Mouse (Mus musculus) C2C12 (cell line): ENCODE measurements around the gene Prdm9. TPM values are rescaled to one million over a fixed set of nuclear protein-coding genes. Genes with fewer than 3 reads are reported as not detected.

ENCODE experiments used
- H3K27me3 ChIP-seq: one replicate; pipeline ENCODE4 v1.6.1; 2011; ENCODE audit not compliant: control insufficient read depth, insufficient read depth, insufficient read length
- H3K36me3 ChIP-seq: one replicate; pipeline ENCODE4 v1.6.1; 2011; ENCODE audit not compliant: control insufficient read depth, insufficient read depth
- H3K4me3 ChIP-seq: one replicate; pipeline ENCODE4 v1.5.1; 2011; ENCODE audit warnings: mild to moderate bottlenecking, control low read depth; ENCODE audit not compliant: poor library complexity, insufficient read depth, severe bottlenecking
- H3K79me2 ChIP-seq: one replicate; pipeline ENCODE4 v1.6.1; 2011; ENCODE audit not compliant: control insufficient read depth, insufficient read depth
- H3K79me3 ChIP-seq: one replicate; pipeline ENCODE4 v1.6.1; 2011; ENCODE audit warnings: low read depth, control low read depth
- H3ac ChIP-seq: one replicate; pipeline ENCODE3; 2011; ENCODE audit warnings: low read depth; ENCODE audit not compliant: control insufficient read depth, insufficient read length
- CEBPB ChIP-seq: IDR thresholded peaks from one replicate; pipeline ENCODE4 v1.6.1; 2011; ENCODE audit warnings: low read depth, mild to moderate bottlenecking, control low read depth, moderate library complexity
- CTCF ChIP-seq: IDR thresholded peaks from one replicate; pipeline ENCODE4 v1.5.1; 2011; ENCODE audit not compliant: control insufficient read depth, insufficient read depth, insufficient read length
- FOSL1 ChIP-seq: IDR thresholded peaks from one replicate; pipeline ENCODE4 v1.8.0; 2011; ENCODE audit warnings: mild to moderate bottlenecking, low read length; ENCODE audit not compliant: poor library complexity, insufficient read depth, severe bottlenecking
- MAX ChIP-seq: IDR thresholded peaks from one replicate; pipeline ENCODE4 v1.6.1; 2011; ENCODE audit warnings: mild to moderate bottlenecking, control low read depth
- MYOD1 ChIP-seq: IDR thresholded peaks from one replicate; pipeline ENCODE4 v1.6.1; 2011; ENCODE audit warnings: low read depth; ENCODE audit not compliant: control insufficient read depth, insufficient read length
- MYOG ChIP-seq: IDR thresholded peaks from one replicate; pipeline ENCODE4 v1.6.1; 2011; ENCODE audit not compliant: control insufficient read depth, insufficient read length; ENCODE audit errors: extremely low read depth
- USF1 ChIP-seq: IDR thresholded peaks from one replicate; pipeline ENCODE4 v1.6.1; 2011; ENCODE audit warnings: low read depth, mild to moderate bottlenecking, control low read depth, moderate library complexity
- polyA plus RNA-seq: library from polyadenylated mRNA; unstranded; fragments of >200 nt; fragmentation: generic; extraction: Trizol; gene quantifications from one replicate; pipeline ENCODE4 v1.2.1, GENCODE M21; 2012; ENCODE audit warnings: missing spikeins

The Prdm9 gene
- polyA plus RNA-seq, 1 experiment = 0.43 TPM

DNA sequence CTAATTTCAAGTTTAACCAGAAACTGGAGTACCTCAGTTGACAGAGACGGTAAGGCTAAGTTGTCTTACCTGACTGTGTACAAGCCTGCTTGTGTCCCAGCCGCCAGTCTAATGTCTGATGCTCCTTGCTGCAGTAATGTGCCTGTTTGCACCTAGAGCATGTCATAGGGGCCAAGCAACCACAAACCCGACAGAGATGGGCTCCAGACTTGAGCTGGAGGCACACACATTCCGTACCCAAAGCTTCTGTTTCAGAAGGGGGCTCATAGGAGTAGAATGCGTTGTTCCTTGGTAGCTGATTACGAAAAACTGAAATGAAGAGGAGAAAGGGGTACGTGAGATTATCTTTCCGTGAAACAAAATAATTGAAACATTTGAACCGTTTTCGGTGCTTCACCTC is 37.9 kb downstream of the Prdm9 start:
- TF ChIP-seq USF1 (no peak), CEBPB (no peak), MYOD1 (no peak), FOSL1 (no peak), MYOG (no peak), MAX (no peak), CTCF (no peak)
- Histone ChIP-seq H3K79me3 (peaks cover 12% of the 10 kb centered on the region), H3K27me3 (no peaks in the 10 kb centered on the region)

DNA sequence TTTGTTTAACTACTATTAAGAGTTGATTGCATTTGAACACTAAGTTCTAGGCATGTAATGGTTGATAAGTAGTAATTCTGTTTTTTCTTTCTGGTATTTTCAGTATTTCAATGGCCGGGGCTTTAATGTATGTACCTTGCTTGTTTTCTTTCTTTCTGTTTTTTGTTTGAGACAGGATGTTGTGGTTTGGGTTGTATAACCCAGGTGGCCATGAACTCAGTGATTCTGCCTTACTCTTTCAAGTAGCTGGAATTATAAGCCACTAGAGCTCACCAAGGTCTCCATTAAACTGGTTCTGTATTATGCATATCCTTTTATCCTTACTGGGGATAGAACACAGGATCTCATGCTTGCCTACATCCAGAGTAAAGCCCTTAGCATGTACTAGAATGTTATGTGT is 45.4 kb downstream of the Prdm9 start:
- H3K27me3 ChIP-seq = no peaks in the 10 kb centered on the region
- peaks cover 5% of the 10 kb centered on the region for H3K79me2 ChIP-seq
- H3K36me3 ChIP-seq = peaks cover 92% of the 10 kb centered on the region
- no peak overlapping the region for H3K4me3 ChIP-seq
- no peak overlapping the region for H3ac ChIP-seq
- TF ChIP-seq MYOG = no peak
- no peak for TF ChIP-seq CTCF
- TF ChIP-seq MAX = no peak
- no peak for TF ChIP-seq USF1
- TF ChIP-seq MYOD1 = no peak
- TF ChIP-seq FOSL1 = no peak
- TF ChIP-seq CEBPB = no peak
- no peaks in the 10 kb centered on the region for H3K79me3 ChIP-seq

More for the DNA sequence above, 37.9 kb downstream of the Prdm9 start:
- Histone ChIP-seq H3K36me3 (peaks cover 44% of the 10 kb centered on the region), H3K4me3 (peak overlapping the region; percentile 63), H3ac (peak overlapping the region; percentile 64), H3K79me2 (peaks cover 32% of the 10 kb centered on the region)

DNA sequence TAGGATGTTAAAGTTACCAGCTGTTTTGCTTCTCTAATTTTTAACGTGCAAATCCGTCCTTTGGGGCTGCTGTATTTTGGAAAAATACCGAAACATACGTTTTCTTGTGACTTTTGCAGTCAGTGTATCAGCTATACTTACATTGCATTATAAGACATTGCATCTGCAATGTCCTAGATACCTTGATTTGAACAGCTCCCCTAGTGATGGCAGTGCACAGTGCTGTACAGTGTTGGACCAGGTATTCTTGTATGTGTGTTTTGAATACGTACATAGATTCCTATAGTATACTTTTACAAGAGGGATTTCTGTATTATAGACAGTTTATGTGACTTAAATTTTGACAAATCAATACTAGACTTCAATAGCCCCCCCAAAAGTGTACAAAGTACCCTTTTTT is 46.0 kb downstream of the Prdm9 start:
- Histone ChIP-seq H3K79me3 (no peaks in the 10 kb centered on the region), H3K4me3 (no peak overlapping the region), H3K79me2 (peaks cover 10% of the 10 kb centered on the region), H3K27me3 (no peaks in the 10 kb centered on the region), H3K36me3 (peaks cover 93% of the 10 kb centered on the region), H3ac (no peak overlapping the region)
- TF ChIP-seq USF1 (no peak), MAX (no peak), MYOD1 (no peak), FOSL1 (no peak), CEBPB (no peak), MYOG (no peak), CTCF (no peak)

DNA sequence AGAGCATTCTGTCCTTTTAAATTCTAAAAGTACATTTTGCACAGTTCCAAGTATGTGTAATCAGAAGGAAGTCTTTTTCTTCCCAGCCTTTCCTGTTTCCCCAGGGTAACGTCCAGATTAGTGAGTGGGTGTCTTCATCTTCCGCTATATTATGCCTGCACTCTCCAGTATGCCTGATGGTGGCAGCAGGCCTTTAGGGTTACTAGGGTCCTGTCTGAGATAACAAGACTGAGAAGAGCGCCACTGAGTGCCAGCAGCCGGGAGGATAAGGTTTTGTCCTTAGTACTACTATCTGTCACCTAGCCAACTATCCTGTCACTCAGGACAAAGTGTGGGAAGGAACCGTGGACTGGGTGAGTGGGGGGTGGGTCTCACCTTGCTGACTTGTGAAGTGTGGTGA is 46.4 kb downstream of the Prdm9 start:
- H3K79me2 ChIP-seq = peaks cover 15% of the 10 kb centered on the region
- no peak overlapping the region for H3ac ChIP-seq
- peaks cover 93% of the 10 kb centered on the region for H3K36me3 ChIP-seq
- H3K27me3 ChIP-seq = no peaks in the 10 kb centered on the region
- TF ChIP-seq CTCF (no peak), USF1 (no peak), MYOG (no peak), FOSL1 (no peak), CEBPB (no peak), MYOD1 (no peak), MAX (no peak)
- H3K79me3 ChIP-seq = peaks cover under 1% of the 10 kb centered on the region
- no peak overlapping the region for H3K4me3 ChIP-seq

DNA sequence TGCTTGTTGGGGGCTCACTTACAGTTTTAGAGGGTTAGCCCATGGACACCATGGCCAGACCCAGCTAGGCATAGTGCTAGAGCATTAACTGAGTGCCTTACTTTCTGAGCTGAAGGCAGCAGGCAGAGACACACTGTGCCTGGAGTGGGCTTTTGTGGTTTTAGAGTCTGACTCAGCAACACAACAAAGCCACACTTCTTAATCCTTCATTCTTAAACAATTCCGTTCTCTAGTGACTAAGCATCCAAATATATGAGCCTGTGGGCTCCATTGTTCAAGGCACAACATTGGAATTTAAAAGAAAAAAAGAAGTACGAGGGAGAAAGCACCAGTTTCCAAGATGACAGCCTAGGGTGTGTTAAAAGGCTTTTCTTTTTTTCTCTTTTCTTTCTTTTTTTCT is 53.5 kb downstream of the Prdm9 start:
- Histone ChIP-seq H3K79me2 (peaks cover 37% of the 10 kb centered on the region), H3K27me3 (no peaks in the 10 kb centered on the region), H3K4me3 (no peak overlapping the region), H3K79me3 (peaks cover 17% of the 10 kb centered on the region), H3K36me3 (peaks cover 87% of the 10 kb centered on the region), H3ac (no peak overlapping the region)
- TF ChIP-seq MYOG (no peak), FOSL1 (peak; percentile 68), MAX (peak; percentile 54)
